Mouse (Mus musculus): ENCODE measurements around the gene Akap12. TPM values are rescaled to one million over a fixed set of nuclear protein-coding genes. Genes with fewer than 3 reads are reported as not detected.

Akap12 gene
- polyA plus RNA-seq (2015; fragmentation: Nextera tagmentation; extraction: Ambion mirVana), result 37.4 and 60.1 TPM in 2 replicates

GRCm38 (mm10) chr10:4266041-4266930 lies at the start of gene Akap12:
Gene Akap12, plus strand, starts transcription at chr10:4266380.

GRCm38 (mm10) chr10:4387701-4388383 lies 121.7 kb downstream of the Akap12 start, which contains the start of gene Zbtb2:
Gene Zbtb2, minus strand, starts transcription at chr10:4388108.

Other genes starting within 250 kb of the Akap12 start
- 6.3 and 7.6 TPM in 2 replicates for gene Zbtb2, start 121.7 kb downstream of the Akap12 start, polyA plus RNA-seq (2015; fragmentation: Nextera tagmentation; extraction: Ambion mirVana)
- gene Rmnd1, start 166.0 kb downstream of the Akap12 start, polyA plus RNA-seq (2015; fragmentation: Nextera tagmentation; extraction: Ambion mirVana), result 17.6 and 33.4 TPM in 2 replicates
- 8.5 and 12.2 TPM in 2 replicates for gene Armt1, start 166.1 kb downstream of the Akap12 start, polyA plus RNA-seq (2015; fragmentation: Nextera tagmentation; extraction: Ambion mirVana)
- 0.11 and 0.57 TPM in 2 replicates for gene Ccdc170, start 216.1 kb downstream of the Akap12 start, polyA plus RNA-seq (2015; fragmentation: Nextera tagmentation; extraction: Ambion mirVana)